Mouse (Mus musculus) kidney, adult 2 months (tissue): Measurements from ENCODE around the gene Ctu2.

Source experiments
- CTCF ChIP-seq: fragments of 200-500 bp; conservative IDR thresholded peaks from 2 replicates; pipeline ENCODE4 v1.5.1; 2011; ENCODE audit warnings: low read depth, mild to moderate bottlenecking, control low read depth, low read length, moderate library complexity, mixed read lengths; ENCODE audit not compliant: insufficient read depth, insufficient read length
- POLR2A ChIP-seq: fragments of 200-500 bp; IDR thresholded peaks from one replicate; pipeline ENCODE4 v1.6.1; 2011; ENCODE audit warnings: low read depth, low read length, control low read depth

DNA sequence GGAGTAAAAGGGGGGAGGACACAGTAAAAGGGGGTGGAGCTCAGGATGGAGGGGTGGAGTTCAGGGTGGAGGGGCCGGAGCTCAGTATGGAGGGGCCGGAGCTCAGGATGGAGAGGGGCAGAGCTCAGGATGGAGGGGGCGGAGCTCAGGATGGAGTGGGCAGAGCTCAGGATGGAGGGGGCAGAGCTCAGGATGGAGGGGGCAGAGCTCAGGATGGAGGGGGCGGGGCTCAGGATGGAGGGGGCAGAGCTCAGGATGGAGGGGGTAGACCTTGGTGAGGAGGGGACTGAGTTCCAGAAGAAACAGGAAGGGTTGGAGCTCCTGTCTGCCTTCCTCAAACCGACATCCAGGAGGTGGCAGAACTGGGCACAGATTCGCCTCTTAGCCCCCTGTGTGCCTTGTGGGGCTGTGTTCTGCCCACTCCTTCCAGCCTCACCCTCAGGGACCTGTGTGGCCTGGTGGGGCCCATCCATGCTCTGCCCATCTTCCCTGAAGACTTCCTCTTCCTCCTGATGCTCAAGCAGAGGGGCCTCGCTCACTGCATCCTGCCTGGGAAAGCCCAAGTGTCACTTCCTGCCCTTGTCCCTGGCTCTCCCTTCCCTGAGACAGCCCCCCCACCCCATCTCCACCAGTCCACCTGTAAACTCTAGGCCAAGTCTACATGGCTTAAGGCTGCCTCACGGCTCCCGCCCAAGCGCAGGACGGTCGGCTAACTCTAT is 21.2 kb downstream of the Ctu2 start:
- 0 out of 2 replicates have a peak, but pooled peaks have one; percentile 4 for TF ChIP-seq CTCF
- TF ChIP-seq POLR2A, result no peak
